Mouse (Mus musculus) liver, adult 2 months (tissue): Measurements from ENCODE around the gene Gm42421. TPM values are rescaled to one million over a fixed set of nuclear protein-coding genes. Genes with fewer than 3 reads are reported as not detected.
A peak's percentile ranks its signal among the peaks of the same experiment; 100 is the strongest.

Experiments
- DNase-seq: peaks from one replicate; pipeline ENCODE4 v3.0.0-alpha.2; 2011; ENCODE audit warnings: low read depth, low spot score; ENCODE audit errors: extremely low read depth
- H3K27ac ChIP-seq: fragments of 200-500 bp; replicated peaks from 2 replicates; pipeline ENCODE4 v1.5.1; 2012; ENCODE audit warnings: low read depth, mild to moderate bottlenecking, control low read depth, inconsistent platforms, low read length; ENCODE audit not compliant: insufficient read depth
- H3K27me3 ChIP-seq: fragments of 200-500 bp; 2 replicates; pipeline ENCODE4 v1.6.1; 2012; ENCODE audit warnings: mild to moderate bottlenecking, moderate library complexity, low read length, inconsistent platforms; ENCODE audit not compliant: control insufficient read depth, insufficient read depth
- H3K36me3 ChIP-seq: fragments of 200-500 bp; 2 replicates; pipeline ENCODE4 v1.6.1; 2012; ENCODE audit warnings: low read length, inconsistent platforms; ENCODE audit not compliant: control insufficient read depth, insufficient read depth
- H3K4me1 ChIP-seq: fragments of 200-500 bp; 2 replicates; pipeline ENCODE4 v1.6.1; 2011; ENCODE audit warnings: low read length; ENCODE audit not compliant: control insufficient read depth, insufficient read depth
- H3K4me3 ChIP-seq: fragments of 200-500 bp; 2 replicates; pipeline ENCODE4 v1.5.1; 2011; ENCODE audit warnings: low read depth, mild to moderate bottlenecking, control low read depth, low read length, moderate library complexity; ENCODE audit not compliant: insufficient read depth
- H3K79me2 ChIP-seq: fragments of 200-500 bp; 2 replicates; pipeline ENCODE4 v1.6.1; 2012; ENCODE audit warnings: inconsistent platforms, mild to moderate bottlenecking, low read length, moderate library complexity; ENCODE audit not compliant: control insufficient read depth, insufficient read depth
- H3K9ac ChIP-seq: fragments of 200-500 bp; 2 replicates; pipeline ENCODE4 v1.6.1; 2012; ENCODE audit warnings: low read depth, mild to moderate bottlenecking, control low read depth, inconsistent platforms, low read length
- CTCF ChIP-seq: fragments of 200-500 bp; IDR thresholded peaks from 2 replicates; pipeline ENCODE4 v1.5.1; 2011; ENCODE audit warnings: low read depth, low read length, control low read depth
- POLR2A ChIP-seq: fragments of 200-500 bp; IDR thresholded peaks from 2 replicates; pipeline ENCODE4 v1.6.1; 2011; ENCODE audit warnings: low read length, control low read depth; ENCODE audit not compliant: insufficient read depth; ENCODE audit errors: extremely low read depth
- WGBS: fragments of 180-500 bp; shearing (Covaris S2); methylation state at CpG from one replicate; pipeline ENCODE4 v1.1.7; 2018; 5-methylcytosine and 5-hydroxymethylcytosine counted together
- polyA plus RNA-seq: library from polyadenylated mRNA; depleted of rRNA; stranded (reverse); fragments of >200 nt; gene quantifications from 2 replicates; pipeline ENCODE4 v1.2.3, GENCODE M21; 2012
- total RNA-seq: library from RNA; depleted of rRNA; stranded (reverse); fragments of >200 nt; gene quantifications from 2 replicates; pipeline ENCODE4 v1.2.3, GENCODE M21; 2014

Gene Gm42421
- total and polyA plus RNA-seq, 2 experiments, result not detected

- H3K36me3 ChIP-seq, result peaks cover 47% of the 10 kb centered on the region
- TF ChIP-seq CTCF (no peak), POLR2A (no peak)
- H3K9ac ChIP-seq, result no peak overlapping the region
- no peak for DNase-seq
- H3K27me3 ChIP-seq, result no peaks in the 10 kb centered on the region
- 81% methylated on average over 3 of the region's 3 CpGs for WGBS
- no peaks in the 10 kb centered on the region for H3K79me2 ChIP-seq
- no peaks in the 10 kb centered on the region for H3K4me1 ChIP-seq
- H3K4me3 ChIP-seq, result no peak overlapping the region
- H3K27ac ChIP-seq, result no peak overlapping the region
Measured at GRCm38 (mm10) chr5:143902111-143902510, 25.9 kb upstream of the Gm42421 start.

GRCm38 (mm10) chr5:143903813-143904212 lies 24.2 kb upstream of the Gm42421 start:
- WGBS, result 89% methylated on average over 4 of the region's 4 CpGs
- no peak for DNase-seq
- Histone ChIP-seq H3K36me3 (peaks cover 36% of the 10 kb centered on the region), H3K27me3 (no peaks in the 10 kb centered on the region), H3K9ac (no peak overlapping the region), H3K27ac (no peak overlapping the region), H3K79me2 (peaks cover 2% of the 10 kb centered on the region; the same call in 1 of the 2 replicates), H3K4me3 (no peak overlapping the region), H3K4me1 (no peaks in the 10 kb centered on the region)
- TF ChIP-seq CTCF (no peak), POLR2A (no peak)

GRCm38 (mm10) chr5:143906429-143906828 lies 21.5 kb upstream of the Gm42421 start:
- Histone ChIP-seq H3K79me2 (peaks cover 5% of the 10 kb centered on the region; the same call in 1 of the 2 replicates), H3K4me3 (no peak overlapping the region), H3K27me3 (no peaks in the 10 kb centered on the region), H3K27ac (no peak overlapping the region), H3K36me3 (peaks cover 22% of the 10 kb centered on the region), H3K9ac (no peak overlapping the region), H3K4me1 (peaks cover 2% of the 10 kb centered on the region; the same call in 1 of the 2 replicates)
- TF ChIP-seq POLR2A (no peak), CTCF (no peak)
- 89% methylated on average over 8 of the region's 8 CpGs for WGBS
- DNase-seq, result no peak

- TF ChIP-seq CTCF (no peak), POLR2A (no peak)
- DNase-seq, result no peak
- no peaks in the 10 kb centered on the region for H3K27me3 ChIP-seq
- H3K9ac ChIP-seq, result peak overlapping the region; percentile 57
- WGBS, result 2% methylated on average over 9 of the region's 9 CpGs
- 0 out of 2 replicates have a peak overlapping the region, but pooled peaks have one; percentile 40 for H3K27ac ChIP-seq
- peaks cover 5% of the 10 kb centered on the region; the same call in 1 of the 2 replicates for H3K79me2 ChIP-seq
- peaks cover 1% of the 10 kb centered on the region for H3K36me3 ChIP-seq
- peak overlapping the region; percentile 65 for H3K4me3 ChIP-seq
- H3K4me1 ChIP-seq, result peaks cover 2% of the 10 kb centered on the region; the same call in 1 of the 2 replicates
Measured at GRCm38 (mm10) chr5:143908926-143909325, 19.0 kb upstream of the Gm42421 start.

GRCm38 (mm10) chr5:143909417-143910400 lies 18.3 kb upstream of the Gm42421 start, which contains the start of the genes Aimp2 and Pms2:
Aimp2 (minus strand) TSS chr5:143909847.
Pms2 (plus strand) TSS chr5:143909964.
- Histone ChIP-seq H3K4me3 (peak within 1 kb of the TSS; percentile 68), H3K79me2 (peaks cover 5% of the 10 kb centered on the region; the same call in 1 of the 2 replicates), H3K27ac (peak within 1 kb of the TSS; percentile 40), H3K4me1 (peaks cover 2% of the 10 kb centered on the region; the same call in 1 of the 2 replicates), H3K27me3 (no peaks in the 10 kb centered on the region), H3K36me3 (no peaks in the 10 kb centered on the region), H3K9ac (peak within 1 kb of the TSS; percentile 57)
- under 1% methylated on average over 70 of the region's 70 CpGs for WGBS
- peak; percentile 96 for DNase-seq
- TF ChIP-seq CTCF, result no peak
- TF ChIP-seq POLR2A, result no peak
